Mouse (Mus musculus) limb, embryonic 14.5 days (tissue): ENCODE results near the gene Gm17359. TPM values are rescaled to one million over a fixed set of nuclear protein-coding genes. Genes with fewer than 3 reads are reported as not detected.

Experiments used
- ATAC-seq: fragments of 200-750 bp; cut with Nextera tagmentation; 2 replicates; pipeline ENCODE4 v1.8.0; 2017; ENCODE audit warnings: low read depth, moderate number of reproducible peaks, moderate TSS enrichment; ENCODE audit not compliant: low FRiP score
- DNase-seq: peaks from one replicate; pipeline ENCODE4 v3.0.0-alpha.2; 2015; ENCODE audit warnings: low spot score
- H3K27ac ChIP-seq: fragments of 300-500 bp; sonication (generic); replicated peaks from 2 replicates; pipeline ENCODE4 v1.5.1; 2014; ENCODE audit warnings: low read depth, mild to moderate bottlenecking, low read length, moderate library complexity, mixed read lengths
- H3K27me3 ChIP-seq: fragments of 300-500 bp; sonication (generic); 2 replicates; pipeline ENCODE4 v1.6.1; 2014; ENCODE audit warnings: low read length, mixed read lengths; ENCODE audit not compliant: control insufficient read depth, insufficient read depth
- H3K36me3 ChIP-seq: fragments of 300-500 bp; sonication (generic); 2 replicates; pipeline ENCODE4 v1.6.1; 2014; ENCODE audit warnings: mild to moderate bottlenecking, low read length, moderate library complexity, mixed read lengths; ENCODE audit not compliant: control insufficient read depth, insufficient read depth
- H3K4me1 ChIP-seq: fragments of 300-500 bp; sonication (generic); 2 replicates; pipeline ENCODE4 v1.6.1; 2014; ENCODE audit warnings: antibody characterized with exemption, low read length, mixed read lengths; ENCODE audit not compliant: control insufficient read depth, insufficient read depth
- H3K4me2 ChIP-seq: fragments of 300-500 bp; sonication (generic); replicated peaks from 2 replicates; pipeline ENCODE4 v1.6.1; 2014; ENCODE audit warnings: low read depth, mild to moderate bottlenecking, low read length, moderate library complexity; ENCODE audit not compliant: severe bottlenecking
- H3K4me3 ChIP-seq: fragments of 300-500 bp; sonication (generic); replicated peaks from 2 replicates; pipeline ENCODE4 v1.5.1; 2014; ENCODE audit warnings: low read length
- H3K9ac ChIP-seq: fragments of 300-500 bp; sonication (generic); 2 replicates; pipeline ENCODE4 v1.6.1; 2014; ENCODE audit warnings: mild to moderate bottlenecking, low read depth, low read length, moderate library complexity; ENCODE audit not compliant: severe bottlenecking
- H3K9me3 ChIP-seq: fragments of 300-500 bp; sonication (generic); 2 replicates; pipeline ENCODE4 v1.6.1; 2016; ENCODE audit warnings: low read length; ENCODE audit not compliant: control insufficient read depth
- POLR2A ChIP-seq: fragments of 200-500 bp; IDR thresholded peaks from 2 replicates; pipeline ENCODE4 v1.8.0; 2012; ENCODE audit warnings: inconsistent platforms, mild to moderate bottlenecking, moderate library complexity, borderline replicate concordance; ENCODE audit not compliant: insufficient read depth, insufficient read length; ENCODE audit errors: extremely low read depth
- WGBS: fragments of 180-500 bp; shearing (Covaris S2); extraction: QIAGEN DNeasy Blood & Tissue Kit; methylation state at CpG from one replicate; pipeline ENCODE4 v1.1.7; 2014; 5-methylcytosine and 5-hydroxymethylcytosine counted together
- polyA plus RNA-seq, 2 experiments: library from polyadenylated mRNA; depleted of rRNA in 1 of 2; stranded (reverse) in 1 of 2; unstranded in 1 of 2; fragments of >200 nt; fragmentation: Nextera tagmentation in 1 of 2; extraction: Ambion mirVana in 1 of 2; gene quantifications; 2 replicates each; pipeline versions ENCODE4 v1.2.1 to v1.2.3; 2012 to 2014

Gm17359 gene
- polyA plus RNA-seq (2012; rRNA removed) (0.08 TPM in 1 of 2 replicates, not detected in the other), polyA plus RNA-seq (2014; fragmentation: Nextera tagmentation; extraction: Ambion mirVana) (not detected in 2 replicates)

- Histone ChIP-seq H3K4me2 (no peak within 1 kb of the TSS), H3K9ac (no peak within 1 kb of the TSS), H3K4me1 (peaks cover under 1% of the 10 kb centered on the region; the same call in 1 of the 2 replicates), H3K36me3 (no peaks in the 10 kb centered on the region), H3K27ac (no peak within 1 kb of the TSS), H3K9me3 (no peaks in the 10 kb centered on the region), H3K27me3 (no peaks in the 10 kb centered on the region), H3K4me3 (no peak within 1 kb of the TSS)
- no peak for TF ChIP-seq POLR2A
- DNase-seq (no peak), ATAC-seq (no peak)
- 63% methylated on average over 8 of the region's 8 CpGs for WGBS
Measured at GRCm38 (mm10) chr3:79336044-79336766, at the start of gene Gm17359. Gene Gm17359 (plus strand): TSS chr3:79336661.

GRCm38 (mm10) chr3:79287108-79287576 is 49.3 kb upstream of the Gm17359 start:
- Histone ChIP-seq H3K4me1 (peaks cover 33% of the 10 kb centered on the region), H3K9me3 (no peaks in the 10 kb centered on the region), H3K36me3 (no peaks in the 10 kb centered on the region), H3K4me2 (peak overlapping the region; percentile 70), H3K27me3 (no peaks in the 10 kb centered on the region), H3K4me3 (peak overlapping the region; percentile 86), H3K9ac (peak overlapping the region; percentile 97), H3K27ac (peak overlapping the region; percentile 98)
- 0 out of 2 replicates have a peak, but pooled peaks have one; percentile 48 for TF ChIP-seq POLR2A
- ATAC-seq (peak; percentile 98), DNase-seq (peak; percentile 94)
- 0% methylated on average over 16 of the region's 60 CpGs for WGBS

- Histone ChIP-seq H3K4me1 (peaks cover 31% of the 10 kb centered on the region), H3K36me3 (no peaks in the 10 kb centered on the region), H3K9ac (peak overlapping the region; percentile 97), H3K4me3 (peak overlapping the region; percentile 86), H3K27ac (peak overlapping the region; percentile 98), H3K27me3 (no peaks in the 10 kb centered on the region), H3K9me3 (no peaks in the 10 kb centered on the region), H3K4me2 (peak overlapping the region; percentile 70)
- no peak for TF ChIP-seq POLR2A
- WGBS = 14% methylated on average over 17 of the region's 17 CpGs
- DNase-seq = peak; percentile 10
- no peak for ATAC-seq
Measured at GRCm38 (mm10) chr3:79287699-79288458, 48.6 kb upstream of the Gm17359 start.

- no peak overlapping the region for H3K4me2 ChIP-seq
- H3K36me3 ChIP-seq = no peaks in the 10 kb centered on the region
- no peak for TF ChIP-seq POLR2A
- ATAC-seq = no peak
- H3K4me1 ChIP-seq = peaks cover 19% of the 10 kb centered on the region
- H3K27ac ChIP-seq = no peak overlapping the region
- H3K9ac ChIP-seq = no peak overlapping the region
- H3K27me3 ChIP-seq = no peaks in the 10 kb centered on the region
- no peak overlapping the region for H3K4me3 ChIP-seq
- no peak for DNase-seq
- WGBS = 73% methylated on average over 3 of the region's 3 CpGs
- H3K9me3 ChIP-seq = no peaks in the 10 kb centered on the region
Measured at GRCm38 (mm10) chr3:79289050-79289449, 47.4 kb upstream of the Gm17359 start.

- WGBS = 63% methylated on average over 4 of the region's 4 CpGs
- TF ChIP-seq POLR2A = no peak
- Histone ChIP-seq H3K9me3 (no peaks in the 10 kb centered on the region), H3K4me3 (no peak overlapping the region), H3K27me3 (no peaks in the 10 kb centered on the region), H3K4me1 (peaks cover 1% of the 10 kb centered on the region; the same call in 1 of the 2 replicates), H3K4me2 (no peak overlapping the region), H3K27ac (no peak overlapping the region), H3K36me3 (no peaks in the 10 kb centered on the region), H3K9ac (no peak overlapping the region)
- DNase-seq = no peak
- no peak for ATAC-seq
Measured at GRCm38 (mm10) chr3:79293023-79293422, 43.4 kb upstream of the Gm17359 start.
